Mouse (Mus musculus) thymus, postnatal 4 days (tissue): ENCODE measurements around the gene Emc3.

ENCODE experiments used
- DNase-seq: peaks from one replicate; pipeline ENCODE4 v3.0.0; 2021

Gene Emc3

GRCm38 (mm10) chr6:113494258-113494788 lies 37.1 kb downstream of the Emc3 start:
- peak; percentile 93 for DNase-seq

GRCm38 (mm10) chr6:113492101-113492864 lies 39.2 kb downstream of the Emc3 start:
- no peak for DNase-seq

GRCm38 (mm10) chr6:113489410-113489809 lies 42.0 kb downstream of the Emc3 start:
- DNase-seq = no peak

- no peak for DNase-seq
These were observed 44.3 kb downstream of the Emc3 start for GRCm38 (mm10) chr6:113487125-113487576.

GRCm38 (mm10) chr6:113483729-113484128 lies 47.7 kb downstream of the Emc3 start:
- peak; percentile 38 for DNase-seq

GRCm38 (mm10) chr6:113483100-113483615 lies 48.3 kb downstream of the Emc3 start, which contains the start of gene Creld1:
TSS of gene Creld1 (plus strand) at chr6:113483297.
- peak; percentile 93 for DNase-seq

- peak; percentile 59 for DNase-seq
These were observed 48.9 kb downstream of the Emc3 start for GRCm38 (mm10) chr6:113482477-113483099.

- no peak for DNase-seq
These were observed 50.7 kb downstream of the Emc3 start for GRCm38 (mm10) chr6:113480555-113481373.

GRCm38 (mm10) chr6:113478906-113479305 lies 52.5 kb downstream of the Emc3 start:
- no peak for DNase-seq

GRCm38 (mm10) chr6:113477353-113477752 lies 54.1 kb downstream of the Emc3 start:
- no peak for DNase-seq

- DNase-seq = no peak
These were observed 57.7 kb downstream of the Emc3 start for GRCm38 (mm10) chr6:113473715-113474114.

- DNase-seq = no peak
These were observed 58.2 kb downstream of the Emc3 start for GRCm38 (mm10) chr6:113473246-113473645.

GRCm38 (mm10) chr6:113472061-113472460 lies 59.4 kb downstream of the Emc3 start:
- no peak for DNase-seq

- DNase-seq = no peak
These were observed 60.0 kb downstream of the Emc3 start, which contains the start of gene Il17rc for GRCm38 (mm10) chr6:113471297-113471936. TSS of gene Il17rc (plus strand) at chr6:113471427.

- peak; percentile 83 for DNase-seq
These were observed 62.0 kb downstream of the Emc3 start for GRCm38 (mm10) chr6:113469432-113469831.

GRCm38 (mm10) chr6:113469021-113469420 lies 62.4 kb downstream of the Emc3 start:
- peak; percentile 86 for DNase-seq

- no peak for DNase-seq
These were observed 62.9 kb downstream of the Emc3 start for GRCm38 (mm10) chr6:113468512-113468911.

- no peak for DNase-seq
These were observed 65.8 kb downstream of the Emc3 start for GRCm38 (mm10) chr6:113465602-113466001.
